Mouse (Mus musculus) forebrain, embryonic 15.5 days (tissue): Measurements from ENCODE around the gene Dclre1c. TPM values are rescaled to one million over a fixed set of nuclear protein-coding genes. Genes with fewer than 3 reads are reported as not detected.

Experiments
- ATAC-seq: fragments of 200-750 bp; cut with Nextera tagmentation; replicated peaks from 2 replicates; pipeline ENCODE4 v1.8.0; 2017; ENCODE audit warnings: mild to moderate bottlenecking, moderate TSS enrichment, moderate library complexity
- H3K27ac ChIP-seq: fragments of 300-500 bp; sonication (generic); replicated peaks from 2 replicates; pipeline ENCODE4 v1.5.1; 2015; ENCODE audit warnings: mild to moderate bottlenecking, inconsistent platforms
- H3K27me3 ChIP-seq: fragments of 300-500 bp; sonication (generic); 2 replicates; pipeline ENCODE4 v1.6.1; 2015; ENCODE audit warnings: inconsistent platforms
- H3K36me3 ChIP-seq: fragments of 300-500 bp; sonication (generic); 2 replicates; pipeline ENCODE4 v1.6.1; 2015; ENCODE audit warnings: mild to moderate bottlenecking, inconsistent platforms
- H3K4me1 ChIP-seq: fragments of 300-500 bp; sonication (generic); 2 replicates; pipeline ENCODE4 v1.6.1; 2015; ENCODE audit warnings: inconsistent platforms
- H3K4me2 ChIP-seq: fragments of 300-500 bp; sonication (generic); replicated peaks from 2 replicates; pipeline ENCODE4 v1.6.1; 2015; ENCODE audit warnings: mild to moderate bottlenecking, inconsistent platforms
- H3K4me3 ChIP-seq: fragments of 300-500 bp; sonication (generic); 2 replicates; pipeline ENCODE4 v1.5.1; 2015; ENCODE audit warnings: mild to moderate bottlenecking, inconsistent platforms
- H3K9ac ChIP-seq: fragments of 300-500 bp; sonication (generic); replicated peaks from 2 replicates; pipeline ENCODE4 v1.6.1; 2015; ENCODE audit warnings: mild to moderate bottlenecking, inconsistent platforms
- H3K9me3 ChIP-seq: fragments of 300-500 bp; sonication (generic); 2 replicates; pipeline ENCODE4 v1.6.1; 2016; ENCODE audit warnings: inconsistent platforms
- WGBS: fragments of 180-500 bp; shearing (Covaris S2); methylation state at CpG from one replicate; pipeline ENCODE4 v1.1.7; 2015; ENCODE audit warnings: mixed read lengths; 5-methylcytosine and 5-hydroxymethylcytosine counted together
- polyA plus RNA-seq: library from polyadenylated mRNA; unstranded; fragments of >200 nt; fragmentation: Nextera tagmentation; extraction: Ambion mirVana; gene quantifications from 2 replicates; pipeline ENCODE4 v1.2.1, GENCODE M21; 2015

Gene Dclre1c
- polyA plus RNA-seq, 1 experiment from 2014 or later: 8.7 TPM

DNA sequence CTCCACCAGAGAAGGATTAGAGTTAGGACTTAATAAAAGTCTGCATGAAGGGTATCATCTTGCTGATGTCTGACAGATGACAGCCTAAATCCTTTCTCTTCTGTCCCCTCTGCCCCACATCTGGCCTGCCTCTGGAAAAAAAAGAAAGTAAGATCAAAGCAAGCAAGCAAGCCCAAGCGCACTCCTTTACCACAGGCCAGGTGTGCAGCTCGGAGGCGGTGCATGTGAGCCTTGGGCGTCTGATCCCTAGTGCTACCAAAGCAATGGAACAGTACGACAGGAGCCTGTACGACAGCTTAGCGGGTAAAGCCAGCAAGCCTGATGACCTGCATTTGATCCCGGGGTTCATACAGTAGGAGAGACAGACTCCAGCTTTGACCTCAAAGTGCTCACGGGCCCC, 7.0 kb downstream of the Dclre1c start:
- WGBS: 95% methylated on average over 9 of the region's 9 CpGs
- no peaks in the 10 kb centered on the region for H3K9me3 ChIP-seq
- no peak for ATAC-seq
- no peaks in the 10 kb centered on the region for H3K4me1 ChIP-seq
- H3K27ac ChIP-seq: no peak overlapping the region
- H3K36me3 ChIP-seq: peaks cover 4% of the 10 kb centered on the region
- H3K9ac ChIP-seq: no peak overlapping the region
- no peak overlapping the region for H3K4me3 ChIP-seq
- no peak overlapping the region for H3K4me2 ChIP-seq
- H3K27me3 ChIP-seq: no peaks in the 10 kb centered on the region

DNA sequence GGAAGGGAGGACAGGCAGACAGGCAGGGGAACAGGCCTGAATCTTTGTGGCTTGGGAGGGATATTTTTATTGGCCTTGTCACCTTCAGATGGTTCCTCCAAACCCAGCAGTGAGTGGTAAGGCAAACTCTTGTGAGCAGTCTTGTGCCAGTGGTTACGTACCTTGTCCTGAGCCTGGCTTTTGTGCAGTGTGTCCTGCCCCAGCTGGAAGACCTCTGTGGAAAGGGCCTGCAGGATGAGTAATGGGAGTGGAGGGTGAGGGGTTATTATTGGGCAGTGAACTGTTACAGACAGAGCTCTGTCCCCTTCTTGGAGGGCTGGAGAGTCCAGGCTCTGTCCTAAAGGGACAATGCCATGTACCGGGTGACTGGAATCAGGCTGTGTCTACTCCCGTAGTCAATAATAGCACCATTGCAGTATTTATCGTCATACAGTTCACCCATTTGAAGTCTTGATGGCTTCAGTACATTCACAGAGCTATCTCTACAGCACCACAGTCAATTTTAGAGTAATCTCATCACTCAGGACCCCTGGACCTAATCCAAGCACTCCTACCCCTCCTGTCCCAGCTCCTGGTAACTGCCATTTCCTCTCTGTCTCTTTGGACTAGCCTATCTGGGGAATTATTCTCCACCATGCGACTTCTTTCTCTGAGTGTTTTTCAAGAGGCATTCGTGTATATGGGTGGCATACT, 11.6 kb downstream of the Dclre1c start:
- Histone ChIP-seq H3K27me3 (no peaks in the 10 kb centered on the region), H3K4me1 (no peaks in the 10 kb centered on the region), H3K4me2 (no peak overlapping the region), H3K4me3 (no peak overlapping the region), H3K9ac (no peak overlapping the region), H3K36me3 (peaks cover 9% of the 10 kb centered on the region; the same call in 1 of the 2 replicates), H3K9me3 (no peaks in the 10 kb centered on the region), H3K27ac (no peak overlapping the region)
- 90% methylated on average over 6 of the region's 6 CpGs for WGBS
- ATAC-seq: no peak

DNA sequence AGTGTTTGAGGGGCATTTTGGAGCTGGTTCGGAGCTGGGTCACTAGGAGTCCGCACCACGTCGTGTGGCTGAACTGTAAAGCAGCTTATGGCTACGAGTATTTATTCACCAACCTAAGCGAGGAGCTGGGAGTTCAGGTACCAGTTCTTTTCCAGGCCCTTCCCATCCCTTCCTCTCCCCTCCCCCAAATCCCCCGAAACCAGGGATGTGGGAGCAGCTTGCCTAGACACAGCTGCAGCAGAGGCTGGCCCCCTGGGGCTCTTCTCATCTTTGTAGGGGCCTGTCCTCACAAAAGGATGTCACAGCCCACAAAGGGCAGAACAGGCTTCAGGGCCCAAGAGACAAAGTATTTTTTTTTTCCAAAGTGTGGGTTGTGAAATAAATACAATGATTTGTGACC, 14.0 kb downstream of the Dclre1c start:
- H3K27ac ChIP-seq: no peak overlapping the region
- H3K4me1 ChIP-seq: no peaks in the 10 kb centered on the region
- peaks cover 24% of the 10 kb centered on the region for H3K36me3 ChIP-seq
- no peak overlapping the region for H3K4me2 ChIP-seq
- WGBS: 32% methylated on average over 7 of the region's 7 CpGs
- ATAC-seq: no peak
- no peaks in the 10 kb centered on the region for H3K27me3 ChIP-seq
- H3K4me3 ChIP-seq: no peak overlapping the region
- no peak overlapping the region for H3K9ac ChIP-seq
- H3K9me3 ChIP-seq: no peaks in the 10 kb centered on the region

- H3K27ac ChIP-seq: no peak overlapping the region
- WGBS: 63% methylated on average over 7 of the region's 7 CpGs
- no peak overlapping the region for H3K4me2 ChIP-seq
- no peaks in the 10 kb centered on the region for H3K4me1 ChIP-seq
- peaks cover 28% of the 10 kb centered on the region for H3K36me3 ChIP-seq
- H3K9ac ChIP-seq: no peak overlapping the region
- no peak overlapping the region for H3K4me3 ChIP-seq
- ATAC-seq: no peak
- no peaks in the 10 kb centered on the region for H3K9me3 ChIP-seq
- H3K27me3 ChIP-seq: no peaks in the 10 kb centered on the region
Observed at GRCm38 (mm10) chr2:3444206-3444605, 20.3 kb downstream of the Dclre1c start.

DNA sequence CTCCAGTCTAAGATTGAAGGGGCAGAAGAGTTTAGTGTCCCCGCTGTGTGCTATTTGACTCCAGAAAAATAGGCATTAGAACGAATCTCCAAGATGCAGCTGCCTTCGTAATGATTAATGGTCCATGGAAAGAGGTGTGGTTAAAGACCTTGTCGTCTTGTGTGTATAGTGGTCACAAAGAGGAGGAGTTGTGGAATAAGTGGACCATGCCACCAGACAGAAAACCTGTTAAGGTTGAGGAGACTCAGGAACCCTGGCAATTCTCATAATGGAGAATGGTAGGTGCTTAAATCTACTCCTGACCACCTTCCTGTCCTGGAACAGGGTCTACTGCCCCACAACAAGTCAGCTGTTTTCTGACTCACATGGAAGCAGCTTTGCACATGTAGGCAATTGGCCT, 22.1 kb downstream of the Dclre1c start:
- WGBS: 93% methylated on average over 4 of the region's 4 CpGs
- no peaks in the 10 kb centered on the region for H3K27me3 ChIP-seq
- no peak overlapping the region for H3K9ac ChIP-seq
- H3K9me3 ChIP-seq: no peaks in the 10 kb centered on the region
- peaks cover 28% of the 10 kb centered on the region for H3K36me3 ChIP-seq
- ATAC-seq: no peak
- no peak overlapping the region for H3K4me3 ChIP-seq
- H3K4me2 ChIP-seq: no peak overlapping the region
- no peak overlapping the region for H3K27ac ChIP-seq
- H3K4me1 ChIP-seq: no peaks in the 10 kb centered on the region

DNA sequence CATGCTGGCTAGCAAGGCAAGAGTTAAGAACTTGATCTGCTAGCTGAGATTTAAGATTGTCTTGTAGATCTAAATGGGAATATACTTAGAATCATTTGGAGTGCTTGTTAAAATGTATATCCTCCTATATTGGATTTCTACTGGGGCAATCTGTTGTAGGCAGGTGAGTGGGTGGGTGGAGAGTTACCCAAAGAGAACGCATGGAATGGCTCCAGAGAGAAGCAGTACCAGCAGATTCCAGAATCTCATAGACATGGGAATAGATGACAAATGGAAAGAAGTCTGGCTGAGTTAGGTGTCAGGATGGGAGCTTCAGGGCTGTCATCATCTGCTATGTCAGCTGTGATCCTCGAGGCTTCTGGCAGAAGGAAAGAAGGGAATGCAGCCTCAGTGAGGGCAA, 25.5 kb downstream of the Dclre1c start:
- Histone ChIP-seq H3K36me3 (peaks cover 34% of the 10 kb centered on the region), H3K9ac (no peak overlapping the region), H3K27me3 (no peaks in the 10 kb centered on the region), H3K9me3 (no peaks in the 10 kb centered on the region), H3K4me1 (no peaks in the 10 kb centered on the region), H3K27ac (no peak overlapping the region), H3K4me2 (no peak overlapping the region), H3K4me3 (no peak overlapping the region)
- WGBS: 76% methylated on average over 2 of the region's 2 CpGs
- ATAC-seq: no peak

GRCm38 (mm10) chr2:3453096-3453495, 29.2 kb downstream of the Dclre1c start:
- no peak overlapping the region for H3K4me3 ChIP-seq
- H3K4me1 ChIP-seq: no peaks in the 10 kb centered on the region
- H3K9ac ChIP-seq: no peak overlapping the region
- no peak for ATAC-seq
- H3K4me2 ChIP-seq: no peak overlapping the region
- H3K27ac ChIP-seq: no peak overlapping the region
- no peaks in the 10 kb centered on the region for H3K9me3 ChIP-seq
- 91% methylated on average over 3 of the region's 3 CpGs for WGBS
- H3K27me3 ChIP-seq: no peaks in the 10 kb centered on the region
- H3K36me3 ChIP-seq: peaks cover 49% of the 10 kb centered on the region

DNA sequence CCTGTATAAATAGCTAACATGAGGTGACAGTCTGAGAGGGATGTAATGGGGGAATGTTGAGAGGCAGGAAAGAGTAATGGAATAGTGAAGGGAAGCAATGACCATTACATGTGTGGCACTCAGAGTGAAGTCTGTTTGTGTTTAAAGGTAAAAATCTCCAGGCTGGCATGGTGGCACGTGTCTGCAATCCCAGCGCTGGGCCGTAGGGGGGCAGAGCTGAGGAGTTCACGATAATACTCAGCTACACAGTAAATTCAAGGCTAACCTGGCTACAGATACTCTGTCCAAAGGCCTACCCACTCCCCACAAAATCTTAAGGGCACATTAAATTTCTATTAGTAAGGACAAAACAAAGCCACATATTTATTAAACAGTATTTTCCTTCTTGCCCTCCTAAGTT, 32.7 kb downstream of the Dclre1c start:
- Histone ChIP-seq H3K4me2 (no peak overlapping the region), H3K4me1 (no peaks in the 10 kb centered on the region), H3K9ac (no peak overlapping the region), H3K9me3 (no peaks in the 10 kb centered on the region), H3K27me3 (no peaks in the 10 kb centered on the region), H3K4me3 (no peak overlapping the region), H3K27ac (no peak overlapping the region), H3K36me3 (peaks cover 57% of the 10 kb centered on the region)
- WGBS: 75% methylated on average over 4 of the region's 4 CpGs
- ATAC-seq: no peak

GRCm38 (mm10) chr2:3473891-3474290, 50.0 kb downstream of the Dclre1c start:
- H3K9ac ChIP-seq: peak overlapping the region; percentile 76
- no peaks in the 10 kb centered on the region for H3K27me3 ChIP-seq
- H3K36me3 ChIP-seq: peaks cover 3% of the 10 kb centered on the region; the same call in 1 of the 2 replicates
- H3K4me1 ChIP-seq: peaks cover 17% of the 10 kb centered on the region
- no peak for ATAC-seq
- peak overlapping the region; percentile 67 for H3K4me2 ChIP-seq
- no peaks in the 10 kb centered on the region for H3K9me3 ChIP-seq
- H3K4me3 ChIP-seq: peak overlapping the region; percentile 93
- H3K27ac ChIP-seq: peak overlapping the region; percentile 92
- 0% methylated on average over 12 of the region's 12 CpGs for WGBS

GRCm38 (mm10) chr2:3474361-3474805, 50.5 kb downstream of the Dclre1c start:
- H3K4me3 ChIP-seq: peak overlapping the region; percentile 93
- H3K4me1 ChIP-seq: peaks cover 17% of the 10 kb centered on the region
- ATAC-seq: peak; percentile 86
- no peaks in the 10 kb centered on the region for H3K9me3 ChIP-seq
- H3K9ac ChIP-seq: peak overlapping the region; percentile 76
- H3K27me3 ChIP-seq: no peaks in the 10 kb centered on the region
- H3K4me2 ChIP-seq: peak overlapping the region; percentile 67
- peak overlapping the region; percentile 92 for H3K27ac ChIP-seq
- H3K36me3 ChIP-seq: peaks cover 3% of the 10 kb centered on the region; the same call in 1 of the 2 replicates
- WGBS: under 1% methylated on average over 46 of the region's 46 CpGs

DNA sequence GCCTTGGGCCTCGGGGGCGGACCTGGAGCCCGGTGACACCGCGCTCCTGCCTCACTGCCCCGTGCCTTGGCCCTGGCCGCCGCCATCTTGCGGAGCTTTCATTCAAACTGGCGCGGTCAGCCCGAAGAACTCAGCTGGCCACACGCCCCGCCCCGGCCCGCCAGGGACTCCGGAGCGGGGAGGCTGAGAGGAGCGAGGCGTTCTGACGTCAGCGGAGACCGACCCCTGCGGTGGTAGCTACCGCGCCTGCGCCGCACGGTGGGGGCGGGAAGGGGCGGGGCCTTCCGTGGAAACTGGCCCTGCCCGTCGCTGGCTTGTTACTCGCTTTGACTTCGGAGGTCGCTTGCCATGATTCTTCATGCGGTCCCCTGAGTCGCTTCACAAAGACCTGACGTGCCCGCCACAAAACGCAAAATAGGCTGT, 50.9 kb downstream of the Dclre1c start, which contains the start of gene Suv39h2:
TSS of gene Suv39h2 (minus strand) at position 171 of the 423 bp plus-strand sequence.
- WGBS: under 1% methylated on average over 42 of the region's 42 CpGs
- H3K4me3 ChIP-seq: peak within 1 kb of the TSS; percentile 93
- H3K36me3 ChIP-seq: peaks cover 3% of the 10 kb centered on the region; the same call in 1 of the 2 replicates
- H3K4me1 ChIP-seq: peaks cover 17% of the 10 kb centered on the region
- H3K9me3 ChIP-seq: no peaks in the 10 kb centered on the region
- peak within 1 kb of the TSS; percentile 76 for H3K9ac ChIP-seq
- ATAC-seq: peak; percentile 95
- peak within 1 kb of the TSS; percentile 92 for H3K27ac ChIP-seq
- H3K4me2 ChIP-seq: peak within 1 kb of the TSS; percentile 67
- H3K27me3 ChIP-seq: no peaks in the 10 kb centered on the region

- peaks cover 17% of the 10 kb centered on the region for H3K4me1 ChIP-seq
- H3K27ac ChIP-seq: no peak overlapping the region
- 54% methylated on average over 3 of the region's 3 CpGs for WGBS
- no peaks in the 10 kb centered on the region for H3K9me3 ChIP-seq
- peak overlapping the region; percentile 93; the same call in 1 of the 2 replicates for H3K4me3 ChIP-seq
- peaks cover 3% of the 10 kb centered on the region; the same call in 1 of the 2 replicates for H3K36me3 ChIP-seq
- ATAC-seq: no peak
- H3K9ac ChIP-seq: no peak overlapping the region
- no peaks in the 10 kb centered on the region for H3K27me3 ChIP-seq
- H3K4me2 ChIP-seq: peak overlapping the region; percentile 67
Observed at GRCm38 (mm10) chr2:3475746-3476251, 51.9 kb downstream of the Dclre1c start.
